Mouse (Mus musculus): ENCODE measurements around the gene H2-Ob.

- TF ChIP-seq CTCF (IDR thresholded peaks at IDR 0.05; ENCODE audit: insufficient read depth, low read depth, low read length) (no peak), POLR2A (IDR thresholded peaks at IDR 0.05; ENCODE audit: insufficient read depth, low read depth, low read length) (no peak)
These were observed 30.8 kb upstream of the H2-Ob start for GRCm38 (mm10) chr17:34207866-34208265.

Data from olfactory bulb, adult 2 months (tissue).